Mouse (Mus musculus): ENCODE measurements at regions not wholly inside any gene's neighbourhood (a gene's known extent, or its start where the extent isn't known, plus 50 kb on each side); places are given as distances from the start of the nearest gene placed in this dataset.

DNA sequence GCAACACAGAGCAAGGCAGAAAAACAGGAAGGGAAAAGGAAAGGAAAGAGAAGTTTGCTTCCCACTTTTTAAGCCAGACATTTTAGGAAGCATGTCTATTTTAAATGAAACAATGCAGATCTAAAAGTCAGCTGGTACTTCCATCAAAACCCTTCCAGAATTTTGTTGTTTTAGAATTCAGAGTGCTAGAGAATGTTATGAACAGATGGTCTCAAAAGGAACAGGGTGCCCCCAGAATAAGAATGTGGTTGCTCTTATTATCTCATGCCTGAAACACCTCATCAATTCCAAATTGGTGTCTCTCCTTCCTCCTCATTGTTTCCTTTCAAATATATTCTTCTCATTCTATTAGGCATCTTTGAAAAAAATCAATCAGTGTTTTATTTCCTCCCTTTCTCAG, 60.0 kb upstream of the Gm527 start:
- TF ChIP-seq POLR2A (IDR thresholded peaks at IDR 0.05; ENCODE audit: borderline replicate concordance, extremely low read depth, insufficient read depth, insufficient read length, poor library complexity, severe bottlenecking): no peak
- TF ChIP-seq CTCF (IDR thresholded peaks at IDR 0.05; ENCODE audit: borderline replicate concordance, extremely low read depth, insufficient read depth, insufficient read length): no peak
